Mouse (Mus musculus) retina, postnatal 1 day (tissue): Measurements from ENCODE around the gene F5.

ENCODE experiments used
- DNase-seq: peaks from one replicate; pipeline ENCODE4 v3.0.0-alpha.2; 2012

Gene F5

GRCm38 (mm10) chr1:164151387-164152088 lies at the start of gene F5:
F5 (plus strand) TSS chr1:164151838.
- peak; percentile 39 for DNase-seq

GRCm38 (mm10) chr1:164109763-164110162 lies 41.9 kb upstream of the F5 start:
- DNase-seq = no peak

GRCm38 (mm10) chr1:164110591-164111329 lies 40.9 kb upstream of the F5 start:
- no peak for DNase-seq

- DNase-seq = no peak
These were observed 37.4 kb upstream of the F5 start for GRCm38 (mm10) chr1:164114280-164114679.

GRCm38 (mm10) chr1:164114947-164115493 lies 36.6 kb upstream of the F5 start, which contains the start of gene Selp:
Selp (plus strand) TSS chr1:164115264.
- no peak for DNase-seq

GRCm38 (mm10) chr1:164115647-164116046 lies 36.0 kb upstream of the F5 start:
- no peak for DNase-seq

GRCm38 (mm10) chr1:164117869-164118268 lies 33.8 kb upstream of the F5 start:
- no peak for DNase-seq

- no peak for DNase-seq
These were observed 31.5 kb upstream of the F5 start for GRCm38 (mm10) chr1:164119892-164120776.

GRCm38 (mm10) chr1:164120777-164121158 lies 30.9 kb upstream of the F5 start:
- no peak for DNase-seq

- no peak for DNase-seq
These were observed 27.8 kb upstream of the F5 start for GRCm38 (mm10) chr1:164123836-164124235.

- no peak for DNase-seq
These were observed 21.6 kb upstream of the F5 start for GRCm38 (mm10) chr1:164130013-164130412.

- no peak for DNase-seq
These were observed 19.0 kb upstream of the F5 start for GRCm38 (mm10) chr1:164132609-164133008.

- no peak for DNase-seq
These were observed 17.5 kb upstream of the F5 start for GRCm38 (mm10) chr1:164134101-164134500.

- DNase-seq = no peak
These were observed 16.3 kb upstream of the F5 start for GRCm38 (mm10) chr1:164135360-164135759.

GRCm38 (mm10) chr1:164135960-164136359 lies 15.7 kb upstream of the F5 start:
- DNase-seq = no peak

GRCm38 (mm10) chr1:164136636-164137035 lies 15.0 kb upstream of the F5 start:
- DNase-seq = no peak

GRCm38 (mm10) chr1:164138365-164139130 lies 13.1 kb upstream of the F5 start:
- peak; percentile 79 for DNase-seq

GRCm38 (mm10) chr1:164139464-164139863 lies 12.2 kb upstream of the F5 start:
- DNase-seq = no peak

GRCm38 (mm10) chr1:164149083-164149482 lies 2.6 kb upstream of the F5 start:
- no peak for DNase-seq

GRCm38 (mm10) chr1:164152836-164153235 lies 1.2 kb downstream of the F5 start:
- DNase-seq = no peak

GRCm38 (mm10) chr1:164154983-164155382 lies 3.3 kb downstream of the F5 start:
- DNase-seq = no peak

- no peak for DNase-seq
These were observed 6.9 kb downstream of the F5 start for GRCm38 (mm10) chr1:164158571-164158970.
